Mouse (Mus musculus) embryonic facial prominence, embryonic 10.5 days (tissue): ENCODE results near the gene Rap2c. TPM values are rescaled to one million over a fixed set of nuclear protein-coding genes. Genes with fewer than 3 reads are reported as not detected.

Source experiments
- DNase-seq: peaks from one replicate; pipeline ENCODE4 v3.0.0-alpha.2; 2017; ENCODE audit warnings: low spot score
- H3K27ac ChIP-seq: fragments of 300-500 bp; sonication (generic); replicated peaks from 2 replicates; pipeline ENCODE4 v1.5.1; 2016; ENCODE audit warnings: mild to moderate bottlenecking
- H3K27me3 ChIP-seq: fragments of 300-500 bp; sonication (generic); replicated peaks from 2 replicates; pipeline ENCODE4 v1.6.1; 2016; ENCODE audit warnings: low read depth, mild to moderate bottlenecking; ENCODE audit not compliant: poor library complexity, severe bottlenecking
- H3K36me3 ChIP-seq: fragments of 300-500 bp; sonication (generic); replicated peaks from 2 replicates; pipeline ENCODE4 v1.6.1; 2016; ENCODE audit warnings: mild to moderate bottlenecking, moderate library complexity
- H3K4me1 ChIP-seq: fragments of 300-500 bp; sonication (generic); 2 replicates; pipeline ENCODE4 v1.6.1; 2016
- H3K4me3 ChIP-seq: fragments of 300-500 bp; sonication (generic); 2 replicates; pipeline ENCODE4 v1.5.1; 2016; ENCODE audit warnings: mild to moderate bottlenecking, moderate library complexity
- H3K9me3 ChIP-seq: fragments of 300-500 bp; sonication (generic); 2 replicates; pipeline ENCODE4 v1.6.1; 2016; ENCODE audit warnings: mild to moderate bottlenecking
- WGBS: fragments of 180-500 bp; shearing (Covaris S2); methylation state at CpG from one replicate; pipeline ENCODE4 v1.1.7; 2016; 5-methylcytosine and 5-hydroxymethylcytosine counted together
- polyA plus RNA-seq: library from polyadenylated mRNA; unstranded; fragments of >200 nt; fragmentation: Nextera tagmentation; extraction: Ambion mirVana; gene quantifications from 2 replicates; pipeline ENCODE4 v1.2.1, GENCODE M21; 2016

Rap2c gene
- polyA plus RNA-seq, 1 experiment from 2014 or later = 39.3 TPM

- Histone ChIP-seq H3K27me3 (peaks cover 8% of the 10 kb centered on the region; the same call in 1 of the 2 replicates), H3K4me1 (no peaks in the 10 kb centered on the region), H3K9me3 (no peaks in the 10 kb centered on the region), H3K4me3 (no peak overlapping the region), H3K27ac (no peak overlapping the region), H3K36me3 (no peaks in the 10 kb centered on the region)
- WGBS = 57% methylated on average over 6 of the region's 6 CpGs
- no peak for DNase-seq
Measured at GRCm38 (mm10) chrX:50962955-50963354, 54.9 kb downstream of the Rap2c start.

Other genes with a start within 250 kb of the Rap2c start
- 18.9 and 19.1 TPM in 2 replicates for gene Stk26, start 177.0 kb downstream of the Rap2c start, polyA plus RNA-seq
- gene Frmd7, start 75.3 kb downstream of the Rap2c start, polyA plus RNA-seq = 0.40 and 0.82 TPM in 2 replicates
- 8.9 and 9.2 TPM in 2 replicates for gene Mbnl3, start 188.5 kb upstream of the Rap2c start, polyA plus RNA-seq